Mouse (Mus musculus): ENCODE measurements around the gene Capn2.

Gene Capn2

DNA sequence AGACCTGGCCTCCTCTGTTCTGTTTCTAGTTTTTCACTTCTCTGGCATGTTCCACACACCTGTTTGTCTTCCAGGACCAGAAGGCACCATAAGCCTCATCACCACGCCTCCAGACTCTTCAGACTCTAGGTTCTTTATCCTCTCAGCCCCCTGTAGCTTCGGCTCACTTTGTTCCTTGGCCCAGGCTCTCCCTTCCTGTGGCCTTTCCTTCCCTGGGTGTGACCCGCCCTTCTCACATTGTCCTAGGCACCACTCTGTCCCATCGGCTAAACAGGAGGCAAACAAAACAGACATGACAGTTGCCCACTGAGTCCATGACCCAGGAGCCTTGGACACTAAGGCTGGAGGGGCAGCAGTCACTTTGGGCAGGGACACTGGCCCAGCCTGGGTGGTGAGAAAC, 17.2 kb downstream of the Capn2 start:
- DNase-seq = no peak

DNA sequence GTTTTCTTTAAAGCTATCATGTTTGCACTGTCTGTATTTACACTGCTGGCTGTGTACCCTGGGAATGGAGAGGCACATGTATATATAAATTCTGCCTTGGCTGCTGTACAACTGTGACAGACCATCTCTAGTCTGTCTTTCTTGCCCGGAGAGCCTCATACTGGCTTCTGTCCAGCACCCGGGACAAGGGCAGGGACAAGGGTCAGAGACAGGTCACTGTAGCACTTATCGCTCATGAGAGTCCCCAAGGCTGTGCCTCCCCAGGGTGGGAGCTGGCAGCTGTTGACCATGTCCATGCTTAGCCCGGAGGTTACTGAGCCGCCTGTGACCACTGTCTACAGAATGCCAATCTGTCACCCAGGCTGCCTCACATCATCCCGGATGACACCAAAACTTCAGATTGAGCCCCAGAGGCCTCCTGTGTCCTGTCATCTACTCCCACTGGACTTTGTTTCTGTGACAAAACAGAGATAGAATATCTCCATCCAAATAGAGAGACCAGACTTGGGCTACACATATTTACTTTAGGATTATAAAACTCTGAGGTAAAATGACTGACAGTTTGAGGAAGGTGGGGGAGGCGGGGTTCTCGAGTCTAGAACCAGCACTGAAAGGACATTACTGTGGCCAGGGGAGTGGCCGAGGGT, 17.8 kb downstream of the Capn2 start:
- peak; percentile 77 for DNase-seq

DNA sequence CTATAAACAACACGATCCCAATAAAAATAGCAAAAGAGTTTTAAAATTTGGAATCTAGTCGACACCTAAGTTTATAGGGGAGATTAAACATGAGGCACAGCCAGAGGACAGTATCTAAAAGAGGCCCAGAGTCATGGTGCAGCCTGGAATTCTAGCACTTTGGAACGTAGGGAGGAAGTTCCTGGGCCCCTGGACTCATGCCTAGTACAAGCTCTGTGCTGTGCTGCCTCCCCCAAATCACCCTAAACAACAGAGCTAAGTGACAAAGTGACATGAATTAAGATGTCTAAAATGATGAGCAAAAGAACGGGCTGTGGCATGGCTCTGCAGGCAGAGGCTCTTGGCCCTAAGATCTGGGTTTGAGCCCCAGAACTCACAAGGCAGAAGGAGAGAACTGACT, 19.7 kb downstream of the Capn2 start:
- DNase-seq = no peak

DNA sequence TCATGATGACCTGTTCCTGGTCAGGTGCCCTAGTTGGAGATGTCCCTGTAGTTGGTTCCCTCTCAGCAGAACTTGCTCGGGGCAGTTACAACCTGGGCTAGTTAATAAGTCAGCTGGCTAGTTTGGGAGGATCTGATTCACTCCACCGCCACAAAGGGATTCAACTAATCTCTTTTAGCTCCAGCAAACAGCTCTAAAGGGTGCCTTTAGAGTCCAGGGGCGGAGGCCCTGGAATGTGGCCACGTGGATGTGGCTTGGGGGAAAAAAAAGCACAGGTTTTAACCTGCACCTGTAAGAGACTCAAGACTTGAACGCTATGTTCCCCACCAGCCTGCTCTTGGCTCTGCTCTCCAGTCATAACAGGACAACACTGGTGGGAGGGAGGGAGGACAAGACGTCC, 20.7 kb downstream of the Capn2 start:
- no peak for DNase-seq

DNA sequence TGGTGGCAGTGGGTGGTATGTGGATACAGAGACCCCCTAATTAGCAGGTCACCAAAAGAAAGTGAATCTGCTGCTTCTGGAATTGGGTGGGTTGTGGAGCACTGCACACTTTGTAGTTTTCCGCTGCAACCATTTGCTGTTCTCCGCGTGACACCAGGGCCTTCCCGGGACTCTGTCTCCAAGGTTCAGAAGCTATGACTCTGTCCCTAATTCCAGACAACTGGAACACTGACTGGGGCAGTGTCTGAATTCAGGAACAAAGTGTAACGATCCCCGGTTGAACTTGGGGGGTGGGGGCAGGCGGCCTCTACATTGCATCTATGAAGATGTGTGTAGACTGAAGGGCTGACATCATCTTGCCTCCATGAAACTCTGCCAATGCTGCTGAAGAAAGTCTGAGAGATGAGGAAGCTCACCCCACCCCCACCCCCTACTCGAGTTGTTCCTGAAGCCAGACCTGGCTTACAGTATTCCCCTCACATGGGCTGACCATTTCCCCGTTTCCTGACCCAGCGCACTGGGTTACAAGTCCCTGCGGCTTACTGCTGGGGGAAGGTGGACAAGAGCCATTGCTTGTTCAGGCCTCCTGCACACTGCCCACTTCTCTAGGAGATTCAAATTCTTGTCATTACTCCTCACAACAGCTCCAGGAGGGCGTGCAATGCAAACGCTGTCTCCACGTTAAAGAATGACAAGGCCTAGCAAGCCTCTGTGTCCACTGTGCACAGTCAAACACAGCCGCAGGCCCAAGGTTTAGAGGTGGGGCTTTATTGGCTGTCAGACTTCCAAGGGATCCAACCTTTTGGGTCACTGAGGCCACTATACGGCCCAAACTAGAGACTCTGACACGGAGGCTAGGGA, 22.9 kb downstream of the Capn2 start:
- DNase-seq = no peak

DNA sequence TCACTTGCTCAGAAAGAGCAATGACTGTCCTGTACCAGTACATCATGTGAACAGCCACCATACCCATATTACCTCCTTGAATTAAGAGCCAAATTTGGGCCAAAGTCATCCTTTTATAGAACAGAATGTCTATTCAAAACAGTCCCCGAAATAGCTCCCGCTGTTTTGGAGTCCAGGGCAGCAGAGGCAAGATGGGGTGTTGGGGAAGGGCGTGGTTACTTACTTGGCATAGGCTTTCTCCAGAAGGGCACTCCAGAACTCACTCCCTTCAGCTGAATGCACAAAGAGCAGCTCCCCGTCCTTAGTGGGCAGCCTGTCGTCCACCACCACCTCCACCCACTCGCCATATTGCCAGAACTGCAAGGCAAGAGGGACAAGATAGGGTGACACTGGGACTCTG, 25.6 kb downstream of the Capn2 start:
- no peak for DNase-seq

DNA sequence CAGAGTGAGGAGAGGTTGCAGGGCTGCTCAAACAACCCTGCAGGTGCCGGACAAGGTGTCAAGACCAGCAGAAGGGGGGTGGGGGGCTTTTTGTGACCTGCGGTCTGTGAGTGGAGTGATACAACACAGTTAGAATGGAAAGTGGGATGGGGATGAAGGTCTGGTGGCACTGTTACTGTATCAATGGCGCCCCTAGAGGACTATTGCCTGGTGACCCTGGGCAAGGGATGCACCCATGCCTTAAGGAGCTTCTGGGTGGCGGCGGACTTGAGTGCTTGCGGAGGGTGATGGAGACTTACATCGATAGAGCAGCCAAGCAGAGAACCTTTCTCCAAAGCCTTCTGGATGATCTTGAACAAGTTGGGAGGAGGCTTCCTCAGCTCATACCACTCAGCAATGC, 26.8 kb downstream of the Capn2 start:
- no peak for DNase-seq

DNA sequence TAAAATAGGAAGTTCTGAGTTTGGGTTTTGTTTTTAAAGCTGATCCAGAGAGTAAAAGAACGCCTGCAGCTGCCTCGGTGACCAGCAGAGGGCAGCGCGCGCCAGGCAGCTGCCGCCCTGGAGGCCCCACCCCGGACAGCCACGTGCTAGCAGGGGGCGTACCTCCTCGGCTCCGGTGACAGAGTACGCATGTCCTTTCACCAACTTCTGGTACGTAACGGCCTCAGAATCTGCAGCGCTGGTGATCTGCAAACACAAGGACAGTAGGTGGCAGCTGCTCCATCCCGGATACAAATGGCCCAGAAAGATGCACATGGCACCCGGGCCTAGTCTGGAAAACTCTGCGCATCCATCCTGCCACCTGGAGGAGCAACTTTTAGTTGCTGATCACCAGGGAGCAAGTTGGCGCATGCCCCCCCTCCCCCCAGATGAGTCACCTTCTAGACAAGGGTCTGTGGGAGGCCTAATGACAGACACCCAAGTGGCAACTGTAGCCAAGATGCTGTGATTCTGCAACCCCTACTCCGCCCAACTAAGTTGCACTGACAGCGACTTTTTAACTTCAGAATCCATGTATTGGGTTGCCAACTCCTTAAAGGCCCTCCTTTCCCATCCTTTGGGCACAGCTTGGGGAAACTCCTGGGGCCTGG, 27.5 kb downstream of the Capn2 start:
- peak; percentile 95 for DNase-seq

DNA sequence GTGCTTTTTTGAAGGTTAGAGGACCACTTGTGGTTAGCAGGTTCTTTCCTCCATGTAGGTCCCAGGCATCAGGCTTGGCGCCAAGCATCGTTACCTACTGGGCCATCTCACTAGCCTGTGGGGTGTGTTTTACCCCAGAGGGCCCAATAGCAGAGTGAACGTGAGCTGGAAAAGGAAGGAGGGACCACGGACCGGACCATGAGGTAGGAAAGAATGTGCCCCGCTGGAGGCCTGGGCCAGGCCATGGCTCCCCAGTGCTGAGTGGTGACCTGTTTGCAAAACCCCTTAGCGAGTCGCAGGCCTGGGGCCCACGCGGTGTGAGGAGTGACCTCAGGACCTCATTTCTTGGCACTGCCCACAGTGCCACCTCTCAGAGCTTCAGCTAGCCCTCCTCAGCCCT, 28.9 kb downstream of the Capn2 start:
- DNase-seq = no peak

DNA sequence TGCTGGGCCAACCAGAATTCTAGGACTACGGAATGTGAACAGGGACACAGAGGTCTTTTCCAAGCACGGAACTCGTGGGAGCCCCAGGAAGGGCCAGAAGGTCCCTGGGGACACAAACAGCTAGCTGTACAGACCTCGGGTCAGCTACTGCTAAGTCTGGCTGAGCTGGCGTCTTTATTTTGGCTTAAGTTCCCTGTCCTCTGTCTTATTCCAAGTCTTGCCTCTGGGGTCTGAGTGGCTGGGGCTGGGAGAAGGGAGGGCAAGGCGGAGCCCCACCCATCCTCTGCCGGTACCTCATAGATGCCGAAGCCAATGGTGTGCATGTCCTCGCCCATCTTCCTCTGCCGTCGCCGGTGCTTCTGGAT, 33.5 kb downstream of the Capn2 start:
- no peak for DNase-seq

DNA sequence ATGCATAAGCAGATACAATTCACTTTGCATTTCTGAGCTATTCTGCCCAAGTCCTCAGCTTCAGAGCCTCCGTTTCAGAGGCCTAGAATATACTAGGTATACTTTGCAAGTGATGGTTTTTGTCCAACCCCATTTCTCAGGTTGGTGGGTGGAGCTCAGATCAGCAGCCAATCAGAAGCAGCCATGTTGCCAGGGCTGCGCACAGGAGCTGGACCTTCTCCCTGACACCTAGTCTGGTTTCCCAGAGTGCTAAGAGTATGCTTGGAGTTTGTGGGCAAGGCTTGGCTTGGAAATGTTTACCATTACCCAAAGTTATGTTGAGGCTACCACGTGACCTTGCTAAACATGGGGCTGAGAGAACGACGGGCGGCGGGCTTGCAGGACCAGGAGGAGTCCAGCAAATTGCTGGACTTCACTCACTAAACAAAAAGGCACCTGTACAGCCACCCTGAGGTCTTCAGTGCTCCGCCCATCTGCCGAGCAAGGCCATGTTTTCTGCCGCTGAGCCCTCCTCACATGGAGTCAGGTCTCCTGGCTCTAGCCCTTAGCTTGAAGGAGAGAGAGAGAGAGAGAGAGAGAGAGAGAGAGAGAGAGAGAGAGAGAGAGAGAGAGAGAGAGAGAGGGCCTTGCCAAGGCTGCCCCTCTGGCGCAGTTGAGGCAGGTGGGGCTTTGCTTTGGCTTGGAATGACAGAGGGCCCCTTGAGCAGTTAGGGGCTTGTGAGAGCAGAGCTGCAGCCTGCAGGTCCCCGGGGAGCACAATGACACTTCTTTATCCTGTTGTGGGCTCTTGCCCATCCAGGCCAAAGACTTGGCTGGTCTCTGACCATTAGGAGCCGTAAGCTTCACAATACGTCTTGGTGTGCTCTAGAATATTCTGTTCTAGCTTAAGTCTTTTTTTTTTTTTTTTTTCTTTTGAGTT, 34.2 kb downstream of the Capn2 start:
- no peak for DNase-seq

DNA sequence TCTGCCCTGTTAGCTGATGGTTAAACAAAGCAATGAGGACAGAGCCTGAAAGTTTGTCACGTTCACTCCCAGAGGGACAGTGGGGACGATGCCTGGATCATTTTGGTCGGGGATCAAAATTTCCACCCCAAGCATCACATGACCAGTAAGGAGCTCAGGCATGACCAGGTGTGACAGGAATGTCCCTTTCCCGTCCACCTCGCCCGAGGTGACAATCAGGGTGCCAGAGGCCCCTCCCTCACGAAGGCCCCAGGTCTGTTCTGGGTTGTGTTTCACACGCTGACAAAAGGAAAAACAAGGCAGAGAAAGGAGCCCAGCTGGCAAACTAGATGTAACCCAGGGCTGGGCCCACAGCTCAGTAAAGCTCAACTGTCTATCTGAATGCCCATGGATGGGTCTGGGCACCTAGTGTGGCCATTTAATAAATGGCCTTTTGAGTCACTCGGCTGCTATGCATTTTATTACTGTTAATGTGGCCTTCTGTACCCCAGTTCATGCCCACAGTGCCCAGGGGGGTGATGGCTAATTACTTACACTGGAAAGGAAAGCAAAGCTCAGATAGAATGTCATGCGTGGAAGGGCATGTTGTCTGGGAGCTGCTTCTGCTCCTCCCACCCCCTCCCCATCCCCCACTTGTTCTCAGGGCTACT, 35.6 kb downstream of the Capn2 start:
- DNase-seq = no peak

DNA sequence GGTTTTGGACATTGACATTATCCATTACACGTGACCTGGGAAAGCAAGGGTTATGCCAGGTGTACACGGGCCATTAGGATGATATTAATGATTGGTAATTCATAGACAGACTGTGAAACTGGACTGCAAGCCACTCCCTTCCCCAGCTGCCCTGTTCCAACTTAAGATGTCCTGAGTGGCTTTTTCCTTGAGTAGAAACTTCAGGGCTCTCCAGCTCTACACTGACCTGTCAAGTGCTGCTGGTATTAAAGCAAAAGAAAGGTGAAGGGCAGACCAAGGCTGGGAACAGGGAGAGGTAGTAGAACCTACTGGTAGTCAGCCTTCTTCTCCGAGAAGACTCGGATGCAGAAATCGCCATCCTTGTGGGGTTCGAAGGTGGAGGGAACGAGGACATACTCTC, 36.3 kb downstream of the Capn2 start:
- DNase-seq = no peak

DNA sequence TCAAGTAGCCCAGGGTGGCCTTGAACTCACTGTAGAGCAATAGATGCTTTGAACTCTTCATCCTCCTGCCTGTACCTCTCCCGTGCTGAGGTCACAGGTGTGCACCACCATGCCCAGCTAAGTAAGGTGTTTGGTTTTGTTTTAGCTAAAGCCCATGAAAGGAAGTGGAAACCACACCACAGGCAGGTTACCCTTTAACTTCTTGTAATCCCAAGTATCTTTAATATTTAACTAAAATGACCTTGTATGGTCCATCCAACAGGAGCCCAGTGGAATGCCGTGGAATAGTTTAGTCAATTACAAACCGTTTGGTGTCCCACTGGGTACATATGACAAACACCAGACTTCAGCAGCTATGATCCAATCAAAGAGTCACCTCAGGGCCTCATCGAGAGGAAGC, 38.5 kb downstream of the Capn2 start:
- no peak for DNase-seq

DNA sequence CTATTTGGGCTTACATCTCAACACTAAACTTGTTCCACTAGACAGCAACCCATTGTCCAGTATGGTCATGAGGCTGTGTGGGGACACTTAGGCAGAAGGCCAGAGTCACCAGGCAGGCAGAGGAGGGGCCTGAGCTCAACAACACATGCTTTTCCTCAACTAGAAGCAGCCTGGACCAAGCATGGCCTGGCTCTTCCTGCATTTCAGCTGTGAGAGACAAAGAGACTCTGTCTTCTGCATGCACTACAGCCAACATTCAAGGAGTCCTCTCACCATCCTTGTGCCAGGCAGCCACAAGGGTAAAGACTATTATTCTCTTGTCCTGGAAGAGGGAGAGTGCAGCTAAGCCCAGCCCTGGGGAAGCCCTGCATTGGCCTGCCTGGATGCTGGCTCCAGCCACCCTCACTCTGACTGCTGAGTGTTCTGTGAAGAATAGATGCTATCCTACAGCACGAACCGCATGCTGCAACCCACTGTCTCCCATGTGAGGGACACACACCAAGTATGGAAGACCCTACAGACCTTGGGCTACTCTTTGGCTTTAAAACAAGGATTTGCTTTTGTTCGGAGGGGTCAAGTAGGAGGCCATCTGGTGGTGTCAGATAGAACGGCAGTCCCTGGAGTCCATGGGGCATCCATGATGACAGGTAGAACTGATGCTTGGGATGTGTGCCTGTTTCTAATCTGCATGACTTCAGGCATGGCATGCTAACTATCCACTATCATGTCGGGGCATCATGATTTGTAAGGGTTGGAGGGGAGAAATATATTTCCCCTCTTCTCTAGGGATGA, 42.2 kb downstream of the Capn2 start:
- DNase-seq = no peak

DNA sequence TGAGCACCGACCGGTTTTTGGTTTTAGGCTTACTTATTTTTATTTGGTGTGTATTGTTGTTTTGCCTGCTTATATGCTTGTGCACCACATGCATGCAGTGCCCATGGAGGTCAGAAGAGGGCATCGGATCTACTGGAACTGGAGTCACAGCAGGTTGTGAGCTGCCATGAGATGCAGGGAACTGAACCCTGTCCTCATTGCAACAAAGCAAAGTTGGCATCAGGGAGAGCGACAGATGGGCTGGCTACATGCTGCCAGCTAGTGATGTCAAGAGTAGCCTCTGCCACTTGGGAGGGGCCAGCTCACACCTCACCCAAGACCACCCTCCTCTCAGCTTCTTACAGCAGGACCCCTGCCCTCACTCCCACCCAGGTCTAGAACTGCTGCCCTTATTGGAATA, 51.4 kb downstream of the Capn2 start:
- DNase-seq = no peak

DNA sequence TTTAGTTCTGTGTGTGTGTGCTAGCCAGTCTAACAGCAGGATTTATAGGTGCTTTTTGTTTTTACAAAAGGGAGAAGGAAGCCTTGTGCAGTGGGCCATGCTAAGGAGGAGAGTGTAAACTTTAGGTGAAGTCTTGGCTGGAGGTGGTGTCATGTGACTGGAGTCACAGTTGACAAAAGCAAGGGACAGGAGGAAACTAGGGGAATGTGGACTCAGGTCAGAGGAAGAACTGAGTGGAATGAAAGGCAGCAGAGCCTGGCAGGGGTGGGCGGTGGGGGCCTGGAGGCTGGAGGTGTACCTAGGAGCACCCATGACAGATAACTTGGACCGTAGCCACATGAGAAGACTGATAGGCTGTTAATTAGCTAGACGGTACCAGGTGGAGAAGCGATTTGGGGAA, 52.1 kb downstream of the Capn2 start:
- DNase-seq = no peak

DNA sequence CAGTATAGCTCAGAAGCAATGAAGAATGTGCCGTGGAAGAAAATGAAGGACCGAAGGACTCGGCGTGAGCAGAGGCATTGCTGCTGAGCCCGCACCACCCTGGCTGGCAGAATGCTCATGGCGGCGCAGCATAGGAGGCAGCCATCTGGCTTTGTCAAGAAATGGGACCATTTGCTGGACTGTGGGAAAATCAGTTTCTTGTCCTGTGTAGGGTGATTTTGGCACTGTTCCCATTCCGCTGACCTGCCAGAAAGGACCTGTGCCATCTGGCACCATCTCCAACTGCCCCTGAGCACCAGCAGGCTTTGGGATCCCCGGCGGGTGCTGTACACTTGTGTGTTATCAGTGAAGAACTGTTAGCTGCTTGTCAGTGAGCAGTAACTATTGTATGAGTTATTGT, 55.6 kb downstream of the Capn2 start:
- peak; percentile 18 for DNase-seq

DNA sequence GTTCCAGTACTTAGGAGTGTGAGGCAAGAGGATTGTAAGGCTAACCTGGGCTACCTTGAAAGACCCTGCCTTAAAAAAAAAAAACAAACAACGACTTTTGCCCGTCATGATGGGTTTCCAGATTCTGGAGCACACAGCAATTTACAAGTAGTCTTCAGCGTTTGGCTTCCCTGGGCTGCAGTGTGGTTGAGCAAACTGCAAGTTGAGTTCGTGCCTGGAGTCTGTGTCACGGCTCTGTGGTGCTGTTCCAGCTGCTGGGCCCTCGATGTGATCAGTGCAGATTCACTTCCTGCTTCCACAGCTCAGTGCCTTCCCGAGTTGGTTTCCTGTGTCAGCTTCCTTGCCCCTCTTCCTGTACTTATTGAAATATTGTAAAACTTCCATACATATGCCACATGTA, 56.1 kb downstream of the Capn2 start:
- DNase-seq = peak; percentile 36

DNA sequence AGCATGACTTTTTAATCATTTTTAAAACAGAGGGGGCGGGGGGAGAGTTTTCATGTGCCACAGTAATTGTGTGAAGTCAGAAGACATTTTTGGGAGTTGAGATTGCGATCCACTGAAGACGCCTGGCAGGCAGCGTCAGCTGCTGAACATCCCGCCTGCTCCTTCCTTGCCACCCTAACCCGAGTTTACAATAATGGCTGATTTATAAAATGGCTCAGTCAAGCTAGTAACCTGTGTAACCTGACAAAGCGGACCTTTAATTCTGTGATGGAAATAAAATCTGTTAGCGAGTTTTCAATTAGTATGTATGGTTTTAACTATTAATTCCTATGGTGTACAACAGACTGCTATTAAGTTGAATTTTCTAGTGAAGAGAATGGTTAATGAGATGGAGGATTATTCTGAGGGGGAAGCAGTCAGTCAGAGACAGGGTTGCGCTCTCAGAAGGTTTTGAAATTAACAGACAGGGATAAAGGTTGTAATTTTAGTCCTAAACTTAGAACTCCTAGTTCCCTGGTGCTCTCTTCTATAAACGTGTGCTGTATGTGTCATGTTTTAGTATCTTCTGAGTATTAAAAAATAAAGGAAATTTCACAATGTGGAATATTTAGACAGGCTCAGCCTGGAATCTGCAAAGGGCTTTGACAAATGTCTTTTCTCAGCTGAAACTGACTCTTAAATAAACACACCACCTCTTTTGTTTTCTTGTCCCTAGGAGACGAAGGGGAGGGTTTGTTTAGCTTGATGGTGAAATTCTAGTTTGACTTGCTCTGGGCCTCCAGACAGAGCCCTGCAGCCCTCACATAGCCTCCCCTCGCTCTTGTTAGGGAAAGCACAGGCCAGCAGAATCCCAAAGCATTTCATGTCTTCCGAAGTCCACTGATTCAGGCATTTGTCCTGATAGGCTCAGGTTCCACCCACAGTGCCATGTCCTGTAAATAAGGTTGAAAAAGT, 56.8 kb downstream of the Capn2 start:
- peak; percentile 16 for DNase-seq

DNA sequence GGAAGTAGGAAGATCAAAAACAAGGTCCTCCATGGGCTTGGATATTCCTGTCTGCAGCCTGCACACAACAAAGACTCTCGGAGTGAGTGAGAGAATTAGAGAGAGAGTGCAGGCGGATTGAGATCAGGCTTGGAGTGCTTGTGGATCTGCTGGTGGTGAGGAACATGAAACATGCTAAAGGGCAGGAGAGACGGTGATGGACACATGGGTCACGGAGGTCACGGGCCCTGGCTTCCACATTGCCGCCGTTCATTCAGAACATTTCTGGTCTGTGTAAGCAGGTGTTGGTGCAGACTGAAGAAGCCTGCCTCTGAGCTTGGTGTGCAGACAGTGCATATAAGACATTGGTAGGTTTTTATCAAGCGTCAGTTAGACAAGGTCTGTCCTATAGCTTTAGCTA, 58.0 kb downstream of the Capn2 start:
- DNase-seq = no peak

Data from lung, postnatal 14 days (tissue).